Comparison of ENCODE assay signal across 17 mouse cellular contexts in genomic region chr6:120930450-120931306, GRCm38 (mm10). TPM values are rescaled to one million over a fixed set of nuclear protein-coding genes. Genes with fewer than 3 reads are reported as not detected.
DNase-seq lines count a peak whose midpoint lies in the region; ATAC-seq and TF ChIP-seq lines count a peak whose summit lies in the region.
"Had no signal": no experiment of that assay in that cellular context is flagged by ENCODE, and none has a peak within 500 bp of the region (broad histone marks: within the 10 kb centered on the region; RNA-seq: fewer than 3 reads in every experiment).

No protein-coding gene starts in this region.

- no peak for TF ChIP-seq CTCF in gastrocnemius, adult 2 months (IDR thresholded peaks at IDR 0.05)
- TF ChIP-seq CTCF in stomach, postnatal 0 days (IDR thresholded peaks at IDR 0.05; ENCODE audit: low read depth): no peak

- no peak overlapping the region for H3K4me2 ChIP-seq in liver, embryonic 13.5 days
- H3K4me2 ChIP-seq in stomach, postnatal 0 days (replicated peaks; ENCODE audit: low read depth): no peak overlapping the region
- H3K4me2 ChIP-seq in kidney, embryonic 14.5 days (replicated peaks; ENCODE audit: low read depth, low read length): no peak overlapping the region
- H3K4me2 ChIP-seq in kidney, embryonic 16.5 days (replicated peaks; ENCODE audit: low read depth, low read length): no peak overlapping the region
- H3K4me2 ChIP-seq: forebrain, embryonic 13.5 days; midbrain, embryonic 15.5 days had no signal

- H3K4me1 ChIP-seq in liver, embryonic 13.5 days (replicated peaks): peaks cover 37% of the 10 kb centered on the region
- H3K4me1 ChIP-seq in stomach, postnatal 0 days (replicated peaks; ENCODE audit: control insufficient read depth, insufficient read depth): no peaks in the 10 kb centered on the region
- H3K4me1 ChIP-seq in kidney, embryonic 14.5 days (ENCODE audit: control insufficient read depth, insufficient read depth, low read length): no peaks in the 10 kb centered on the region
- no peaks in the 10 kb centered on the region for H3K4me1 ChIP-seq in kidney, embryonic 16.5 days (ENCODE audit: insufficient read depth, low read length)
- H3K4me1 ChIP-seq: forebrain, embryonic 13.5 days; hindbrain, embryonic 10.5 days; midbrain, embryonic 15.5 days had no signal

- H3K9me3 ChIP-seq in liver, embryonic 13.5 days (replicated peaks): no peaks in the 10 kb centered on the region
- H3K9me3 ChIP-seq in stomach, postnatal 0 days (ENCODE audit: control insufficient read depth, low read length): no peaks in the 10 kb centered on the region
- no peaks in the 10 kb centered on the region for H3K9me3 ChIP-seq in kidney, embryonic 14.5 days (ENCODE audit: control insufficient read depth, low read length)
- no peaks in the 10 kb centered on the region for H3K9me3 ChIP-seq in kidney, embryonic 16.5 days (ENCODE audit: low read length)
- H3K9me3 ChIP-seq: forebrain, embryonic 13.5 days; heart, embryonic 10.5 days; hindbrain, embryonic 10.5 days; midbrain, embryonic 15.5 days had no signal

- H3K9ac ChIP-seq in liver, embryonic 13.5 days: peak overlapping the region; percentile 17; the same call in 1 of the 2 replicates
- H3K9ac ChIP-seq in stomach, postnatal 0 days (ENCODE audit: low read length): no peak overlapping the region
- no peak overlapping the region for H3K9ac ChIP-seq in kidney, embryonic 14.5 days (ENCODE audit: low read depth, low read length)
- H3K9ac ChIP-seq in kidney, embryonic 16.5 days (replicated peaks; ENCODE audit: low read length): no peak overlapping the region
- H3K9ac ChIP-seq: forebrain, embryonic 13.5 days; midbrain, embryonic 15.5 days had no signal

- 56% methylated on average over 6 of the region's 6 CpGs for WGBS in liver, embryonic 13.5 days (ENCODE audit: insufficient replicate concordance)
- WGBS in stomach, postnatal 0 days: 69% methylated on average over 6 of the region's 6 CpGs
- 78% methylated on average over 6 of the region's 6 CpGs for WGBS in kidney, embryonic 14.5 days
- 80% methylated on average over 6 of the region's 6 CpGs for WGBS in kidney, embryonic 16.5 days

- no peak for DNase-seq in gastrocnemius, adult 2 months
- DNase-seq in gastrocnemius, postnatal 14 days: no peak
- DNase-seq in A20 (ENCODE audit: low read depth, low spot score): peak; percentile 61
- DNase-seq in liver, embryonic 13.5 days: no peak
- no peak for DNase-seq in stomach, postnatal 0 days (ENCODE audit: low spot score)
- DNase-seq in testis, postnatal 14 days (ENCODE audit: low spot score): no peak
- DNase-seq: cerebellum, adult 11 months; gastrocnemius, postnatal 25 days; kidney, postnatal 25 days; lung, adult 18-20 months had no signal

- no peak for TF ChIP-seq EP300 in stomach, postnatal 0 days (optimal IDR thresholded peaks at IDR 0.05)

- intact Hi-C loops in gastrocnemius, adult 2 months (cut with DNase I): no loop called here
- intact Hi-C loops in gastrocnemius, postnatal 14 days (cut with DNase I; ENCODE audit: low total_unique reads): no loop called here

- H3K36me3 ChIP-seq in liver, embryonic 13.5 days: peaks cover 50% of the 10 kb centered on the region
- peaks cover 4% of the 10 kb centered on the region; the same call in 1 of the 2 replicates for H3K36me3 ChIP-seq in stomach, postnatal 0 days (ENCODE audit: control insufficient read depth, insufficient read depth, low read length)
- H3K36me3 ChIP-seq in kidney, embryonic 14.5 days (ENCODE audit: control insufficient read depth, insufficient read depth, low read length): peaks cover 19% of the 10 kb centered on the region
- peaks cover 33% of the 10 kb centered on the region for H3K36me3 ChIP-seq in kidney, embryonic 16.5 days (ENCODE audit: insufficient read depth, low read length)

- peak overlapping the region; percentile 48; the same call in 1 of the 2 replicates for H3K27ac ChIP-seq in gastrocnemius, adult 2 months
- H3K27ac ChIP-seq in liver, embryonic 13.5 days: peak overlapping the region; percentile 43
- no peak overlapping the region for H3K27ac ChIP-seq in stomach, postnatal 0 days (replicated peaks)
- H3K27ac ChIP-seq in kidney, embryonic 14.5 days (ENCODE audit: low read depth, low read length): no peak overlapping the region
- no peak overlapping the region for H3K27ac ChIP-seq in kidney, embryonic 16.5 days (ENCODE audit: low read length)
- H3K27ac ChIP-seq: forebrain, embryonic 13.5 days; heart, embryonic 10.5 days; hindbrain, embryonic 10.5 days; macrophage; midbrain, embryonic 15.5 days had no signal

- peak; percentile 62 for ATAC-seq in liver, embryonic 13.5 days (ENCODE audit: low read depth)
- ATAC-seq in stomach, postnatal 0 days (ENCODE audit: low FRiP score, low TSS enrichment): peak; percentile 44; the same call in 1 of the 2 replicates
- no peak for ATAC-seq in kidney, embryonic 14.5 days (ENCODE audit: low FRiP score, low TSS enrichment)
- no peak for ATAC-seq in kidney, embryonic 16.5 days (ENCODE audit: low FRiP score, low TSS enrichment)
- ATAC-seq: forebrain, embryonic 13.5 days; midbrain, embryonic 15.5 days had no signal

- no peaks in the 10 kb centered on the region for H3K27me3 ChIP-seq in liver, embryonic 13.5 days
- H3K27me3 ChIP-seq in stomach, postnatal 0 days (ENCODE audit: control insufficient read depth, insufficient read depth, low read length): no peaks in the 10 kb centered on the region
- H3K27me3 ChIP-seq in kidney, embryonic 14.5 days (ENCODE audit: control insufficient read depth, insufficient read depth, low read length): no peaks in the 10 kb centered on the region
- H3K27me3 ChIP-seq in kidney, embryonic 16.5 days (ENCODE audit: insufficient read depth, low read length): no peaks in the 10 kb centered on the region
- H3K27me3 ChIP-seq: forebrain, embryonic 13.5 days; midbrain, embryonic 15.5 days had no signal

- no peak overlapping the region for H3K4me3 ChIP-seq in gastrocnemius, adult 2 months
- no peak overlapping the region for H3K4me3 ChIP-seq in liver, embryonic 13.5 days (replicated peaks)
- no peak overlapping the region for H3K4me3 ChIP-seq in stomach, postnatal 0 days (ENCODE audit: low read depth, low read length)
- H3K4me3 ChIP-seq in kidney, embryonic 14.5 days (ENCODE audit: low read length): no peak overlapping the region
- no peak overlapping the region for H3K4me3 ChIP-seq in kidney, embryonic 16.5 days (ENCODE audit: low read length)
- H3K4me3 ChIP-seq: forebrain, embryonic 13.5 days; heart, embryonic 10.5 days; hindbrain, embryonic 10.5 days; midbrain, embryonic 15.5 days had no signal

RNA-seq across cellular contexts. Expression of gene Bid, which starts 14.0 kb away (rescaled TPM):
- total RNA-seq in gastrocnemius, adult 2 months (2021): under 1 TPM; 0.45 to 0.89 TPM
- total RNA-seq in gastrocnemius, postnatal 14 days (2021): 1 to 10 TPM; 1.8 to 2.3 TPM
- 27.9 and 28.4 TPM in 2 replicates for polyA plus RNA-seq in liver, embryonic 13.5 days (2015; fragmentation: Nextera tagmentation; extraction: Ambion mirVana)
- polyA plus RNA-seq in stomach, postnatal 0 days (2015; fragmentation: Nextera tagmentation; extraction: Ambion mirVana): 21.6 and 21.8 TPM in 2 replicates
- polyA plus RNA-seq in kidney, embryonic 14.5 days (2014; fragmentation: Nextera tagmentation; extraction: Ambion mirVana): 19.6 and 25.1 TPM in 2 replicates
- 26.8 and 29.1 TPM in 2 replicates for polyA plus RNA-seq in kidney, embryonic 16.5 days (2015; fragmentation: Nextera tagmentation; extraction: Ambion mirVana)

Comparison
In these comparisons a context has a peak if more than half of its experiments do, and no peak if none do; other contexts are left out.
1. H3K27ac ChIP-seq: peak in gastrocnemius, adult 2 months (single experiment) and liver, embryonic 13.5 days (single experiment); none in stomach, postnatal 0 days (single experiment), kidney, embryonic 14.5 days (single experiment) and kidney, embryonic 16.5 days (single experiment).
2. ATAC-seq: peak in liver, embryonic 13.5 days (single experiment) and stomach, postnatal 0 days (single experiment); none in kidney, embryonic 14.5 days (single experiment) and kidney, embryonic 16.5 days (single experiment).